Mouse (Mus musculus): ENCODE measurements around the gene Mapk6.

- TF ChIP-seq CTCF (IDR thresholded peaks at IDR 0.05; ENCODE audit: borderline replicate concordance, extremely low read depth, insufficient read depth, insufficient read length) (no peak), POLR2A (IDR thresholded peaks at IDR 0.05; ENCODE audit: borderline replicate concordance, extremely low read depth, insufficient read depth, insufficient read length, poor library complexity, severe bottlenecking) (no peak)
Measured at GRCm38 (mm10) chr9:75328047-75328446, 81.8 kb downstream of the Mapk6 start.

Data from brain, embryonic 14.5 days (tissue).